Mouse (Mus musculus) cerebellum, postnatal 14 days (tissue): ENCODE data around the gene Mrgbp.
A peak's percentile ranks its signal among the peaks of the same experiment; 100 is the strongest.

ENCODE experiments used
- DNase-seq, 2 experiments: peaks; one replicate each; pipeline ENCODE4 v3.0.0; 2021; ENCODE audit warnings: mixed read lengths in 2 of 2

Gene Mrgbp

DNA sequence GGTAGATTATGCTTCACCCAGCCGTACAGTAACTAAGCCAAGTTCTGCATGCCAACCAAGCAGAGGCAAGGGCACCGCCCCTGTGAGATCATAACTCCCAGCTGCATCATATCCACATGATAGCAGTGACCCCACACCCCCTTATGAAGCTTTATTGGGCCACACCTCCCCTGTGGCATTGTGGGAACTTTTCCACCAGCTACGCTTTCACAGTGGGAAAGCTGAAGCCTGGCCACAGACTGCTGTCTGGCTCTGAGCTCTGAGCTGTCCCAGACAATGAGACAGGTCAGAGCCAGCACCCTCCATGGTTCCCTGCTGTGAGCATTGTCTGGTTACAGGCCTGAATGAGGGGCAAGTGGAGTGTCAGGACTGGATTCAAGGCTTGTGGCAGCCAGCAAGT lies at the start of gene Mrgbp:
Gene Mrgbp, plus strand, starts transcription at position 303 of the 400 bp plus-strand sequence.
- peak in 1 of 2 experiments; percentile 25 for DNase-seq

DNA sequence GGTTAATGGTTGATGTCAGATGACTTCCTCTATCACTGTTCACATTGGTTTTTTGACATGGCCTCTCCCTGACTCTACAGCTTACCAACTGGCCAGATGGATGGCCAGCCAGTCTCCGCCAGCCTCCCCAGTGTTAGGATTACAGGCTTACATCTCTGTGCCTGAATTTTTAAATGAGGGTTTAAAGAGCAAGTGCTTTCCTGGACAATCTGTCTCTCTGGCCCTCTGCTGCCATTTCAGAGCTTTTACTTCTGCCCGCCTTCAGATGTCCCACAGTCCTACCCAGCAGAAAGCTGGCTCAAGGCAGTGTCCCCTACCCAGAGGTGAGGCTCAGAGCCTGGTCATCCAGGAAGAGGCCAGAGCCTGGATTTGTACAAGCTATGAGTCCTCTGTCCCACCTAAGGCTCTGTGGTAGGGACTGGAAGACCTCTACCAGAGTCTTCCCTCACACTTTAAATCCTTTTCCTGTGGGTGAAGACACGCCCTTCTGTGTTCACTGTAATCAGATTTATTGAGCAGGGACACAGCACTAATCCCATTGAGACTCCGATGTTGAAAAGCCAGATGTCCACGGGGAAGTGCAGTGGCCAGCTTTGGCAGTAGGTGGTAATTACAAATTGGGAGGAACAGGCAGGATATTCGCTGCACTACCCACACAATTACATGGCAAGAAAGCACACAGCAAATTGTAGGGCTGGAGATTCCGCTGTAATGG lies 49.3 kb upstream of the Mrgbp start:
- DNase-seq: peak; percentile 57 to 63

GRCm38 (mm10) chr2:180532386-180532995 lies 48.6 kb upstream of the Mrgbp start:
- DNase-seq: peak; percentile 49 to 50

DNA sequence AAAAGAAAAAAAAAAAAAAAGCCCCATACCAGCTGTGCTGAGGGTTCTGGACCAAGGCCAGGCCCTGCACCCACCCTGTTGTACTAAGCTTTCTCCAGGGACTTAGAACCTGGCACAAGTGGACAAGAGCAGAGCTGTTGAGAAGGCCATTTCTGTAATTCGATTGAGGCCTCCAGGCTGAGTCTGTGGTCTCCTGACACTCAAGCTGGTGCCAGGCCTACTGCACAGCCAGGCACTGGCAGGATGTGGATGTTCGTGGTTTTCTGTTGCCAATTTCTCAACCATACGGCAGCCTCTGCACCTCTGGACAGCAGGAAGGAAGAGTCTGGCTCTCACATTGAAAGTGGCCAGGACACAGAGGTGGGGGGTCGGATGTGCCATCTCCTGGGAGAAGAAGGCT lies 47.9 kb upstream of the Mrgbp start:
- DNase-seq: no peak

GRCm38 (mm10) chr2:180543675-180544074 lies 37.4 kb upstream of the Mrgbp start:
- DNase-seq: peak; percentile 47 to 50

DNA sequence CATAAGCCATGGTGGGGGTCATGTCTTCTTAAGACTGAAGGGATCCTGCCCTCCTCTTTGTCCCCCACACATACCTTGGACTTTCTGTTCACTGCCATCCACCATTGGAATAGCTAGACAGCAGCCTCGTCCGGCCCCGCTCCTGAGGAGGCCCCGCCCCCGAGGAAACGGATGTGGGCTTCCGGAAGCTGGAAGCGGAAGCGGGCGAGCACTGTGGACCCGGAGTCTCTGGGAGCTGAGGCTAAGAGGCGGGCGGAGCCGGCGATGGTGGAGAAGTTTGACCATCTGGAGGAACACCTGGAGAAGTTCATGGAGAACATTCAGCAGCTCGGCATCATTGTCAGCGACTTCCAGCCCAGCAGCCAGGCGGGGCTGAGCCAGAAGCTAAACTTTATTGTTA lies 36.1 kb upstream of the Mrgbp start:
- no peak for DNase-seq

DNA sequence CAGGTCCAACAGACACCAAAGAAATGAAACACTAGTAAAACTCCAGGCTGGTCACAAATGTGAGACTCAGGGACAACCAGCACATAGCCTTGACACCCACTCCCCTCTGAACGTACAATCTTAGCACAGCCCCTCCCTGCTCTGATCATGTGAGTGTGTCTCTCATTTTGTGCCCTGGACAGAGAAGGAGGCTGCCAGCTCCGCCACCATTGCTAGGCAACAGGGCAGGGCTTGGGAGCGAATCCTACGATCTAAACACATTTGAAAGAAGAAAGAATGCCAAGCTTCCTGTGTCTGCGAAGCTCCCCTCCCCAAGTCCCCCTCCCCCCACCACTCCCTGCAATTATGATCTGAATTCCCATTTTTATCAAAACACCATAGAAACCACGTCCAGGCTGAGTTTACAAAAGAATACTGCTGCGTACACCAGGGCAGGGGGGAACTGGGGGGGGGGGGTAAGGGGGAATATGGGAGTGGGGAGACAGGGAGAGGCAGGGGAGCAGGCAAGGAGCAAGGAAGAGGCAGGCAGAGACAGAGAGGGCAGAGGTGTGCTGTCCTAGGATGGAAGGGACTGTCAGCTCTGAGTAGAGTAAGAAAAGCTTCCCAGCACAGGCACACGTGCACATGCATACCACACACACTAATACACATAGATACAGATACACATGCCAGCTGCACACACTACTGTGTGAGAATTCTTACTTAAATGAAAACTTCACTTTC lies 33.6 kb upstream of the Mrgbp start:
- DNase-seq: peak in 1 of 2 experiments; percentile 43

- no peak for DNase-seq
These were observed 28.8 kb upstream of the Mrgbp start for GRCm38 (mm10) chr2:180552340-180552739.

DNA sequence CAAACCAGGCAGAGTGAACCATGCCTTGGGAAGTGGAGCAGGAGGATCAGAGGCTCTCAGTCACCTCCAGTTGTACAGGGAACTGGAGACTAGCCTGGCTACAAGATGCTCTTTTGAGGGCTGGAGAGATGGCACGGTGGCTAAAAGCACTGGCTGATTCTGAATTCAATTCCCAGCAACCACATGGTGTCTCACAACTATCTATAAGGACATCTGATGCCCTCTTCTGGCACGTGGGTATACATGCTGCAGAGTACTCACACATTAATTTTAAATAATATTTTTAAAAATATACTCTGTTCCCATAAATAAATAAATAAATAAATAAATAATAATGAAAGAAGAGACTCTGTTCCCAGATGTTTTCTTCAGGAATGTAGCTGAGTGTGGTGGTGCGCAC lies 25.9 kb upstream of the Mrgbp start:
- DNase-seq: peak; percentile 30 to 42

GRCm38 (mm10) chr2:180556470-180556869 lies 24.6 kb upstream of the Mrgbp start:
- DNase-seq: no peak

DNA sequence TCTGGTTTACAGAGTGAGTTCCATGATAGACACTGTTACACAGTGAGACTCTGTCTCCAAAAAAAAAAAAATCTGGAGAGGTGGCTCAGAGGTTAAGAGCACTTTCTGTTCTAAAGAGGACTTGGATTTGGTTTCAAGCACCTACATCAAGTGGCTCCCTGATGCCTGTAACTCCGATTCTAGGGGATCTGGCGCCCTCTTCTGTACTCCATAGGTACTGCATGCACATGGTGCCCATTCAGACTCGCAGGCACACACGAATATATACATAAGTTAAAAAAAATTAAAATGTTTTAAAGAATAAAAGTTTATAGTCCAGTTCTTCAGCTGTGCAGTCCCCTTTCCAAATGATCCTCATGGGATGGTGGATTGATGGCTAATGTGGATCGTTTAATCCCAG lies 20.9 kb upstream of the Mrgbp start:
- peak in 1 of 2 experiments; percentile 46 for DNase-seq

DNA sequence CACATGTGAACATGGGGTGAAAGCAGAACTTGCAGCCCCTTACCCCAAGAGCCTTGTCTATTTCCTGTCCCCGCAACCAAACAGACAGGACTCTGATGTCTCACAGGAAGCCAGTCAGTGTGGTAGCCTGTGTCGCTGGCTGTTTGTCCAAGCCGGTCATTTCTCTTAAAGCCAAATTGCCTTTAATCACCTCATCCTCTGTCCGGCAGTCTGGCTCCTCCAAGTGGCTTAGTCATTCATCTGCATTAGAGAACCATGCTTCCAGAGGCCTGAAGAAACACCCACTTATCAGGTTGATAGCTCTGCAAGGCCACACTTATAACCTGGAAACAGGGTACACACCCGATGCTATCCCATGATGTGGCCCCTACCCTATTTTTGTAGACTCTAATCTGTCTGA lies 19.0 kb upstream of the Mrgbp start:
- no peak for DNase-seq

DNA sequence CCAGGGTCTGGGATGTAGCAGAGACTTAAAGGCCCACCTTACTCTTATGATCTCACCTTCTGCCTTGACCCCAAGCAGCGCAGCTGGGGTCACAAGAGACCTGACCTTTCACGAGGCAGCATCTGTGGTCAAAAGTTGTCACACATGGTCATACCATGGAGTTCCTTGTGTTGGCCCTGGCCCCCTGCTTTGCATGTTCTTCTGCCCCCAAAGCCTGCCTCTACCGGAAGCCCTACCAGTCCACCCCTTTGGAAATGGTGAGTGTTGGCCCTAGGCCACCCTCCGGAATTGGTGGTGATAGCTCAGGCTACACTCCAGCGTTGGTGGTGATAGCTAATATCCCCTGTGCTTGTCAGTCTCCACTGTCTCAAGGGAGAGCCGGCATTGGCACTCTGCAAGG lies 17.8 kb upstream of the Mrgbp start:
- DNase-seq: no peak

DNA sequence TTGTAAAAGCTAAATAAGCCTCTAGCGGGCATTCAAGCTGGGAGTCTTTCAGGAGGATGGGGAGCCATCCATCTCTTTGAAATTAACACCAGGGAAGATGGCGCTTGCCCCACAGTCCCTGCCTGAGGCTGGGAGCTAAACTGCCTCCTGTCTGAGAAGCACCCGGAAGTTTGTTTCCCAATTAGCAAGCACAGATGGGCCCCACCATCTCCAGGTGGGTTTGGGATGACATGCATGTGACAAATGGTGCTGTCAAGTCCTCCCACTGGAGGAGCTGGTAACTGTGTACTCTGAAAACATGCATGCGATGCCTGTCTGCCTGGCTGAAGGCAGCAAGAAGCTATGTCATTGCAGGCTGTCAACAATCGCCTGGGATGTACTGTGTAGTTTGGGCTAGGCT lies 17.3 kb upstream of the Mrgbp start:
- no peak for DNase-seq

GRCm38 (mm10) chr2:180566240-180566913 lies 14.7 kb upstream of the Mrgbp start:
- DNase-seq: peak; percentile 66 to 75

GRCm38 (mm10) chr2:180569028-180569643 lies 12.0 kb upstream of the Mrgbp start:
- DNase-seq: peak; percentile 85

- DNase-seq: no peak
These were observed 4.6 kb upstream of the Mrgbp start for GRCm38 (mm10) chr2:180576482-180576881.

GRCm38 (mm10) chr2:180578686-180579085 lies 2.4 kb upstream of the Mrgbp start:
- peak; percentile 89 to 92 for DNase-seq

- DNase-seq: peak; percentile 99 to 100
These were observed 1.5 kb downstream of the Mrgbp start for GRCm38 (mm10) chr2:180582481-180583153.

DNA sequence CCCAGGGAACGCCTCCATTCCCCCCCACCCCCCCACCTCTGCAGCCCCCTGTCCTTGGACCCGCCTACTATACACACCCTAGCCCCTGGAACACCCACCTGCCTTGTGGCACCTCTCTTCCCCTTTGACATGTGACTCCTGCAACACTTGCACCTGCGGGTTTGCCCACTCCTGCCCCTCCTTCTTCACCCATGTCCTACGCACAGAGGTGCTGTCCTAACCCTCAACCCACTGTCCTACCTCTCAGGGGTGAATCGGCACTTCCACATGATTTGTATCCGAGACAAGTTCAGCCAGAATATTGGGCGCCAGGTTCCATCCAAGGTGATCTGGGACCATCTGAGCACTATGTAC lies 2.0 kb downstream of the Mrgbp start:
- DNase-seq: peak in 1 of 2 experiments; percentile 27

GRCm38 (mm10) chr2:180588736-180589122 lies 7.6 kb downstream of the Mrgbp start:
- no peak for DNase-seq

GRCm38 (mm10) chr2:180589123-180589831 lies 8.2 kb downstream of the Mrgbp start, which contains the start of gene Ogfr:
TSS of gene Ogfr (plus strand) at chr2:180589245.
- DNase-seq: peak; percentile 89 to 90
